Mouse (Mus musculus): ENCODE results near the gene Nemp1. TPM values are rescaled to one million over a fixed set of nuclear protein-coding genes. Genes with fewer than 3 reads are reported as not detected.
"Not testable (repeated sequence)": the region's sequence is repeated elsewhere in the genome, so short reads cannot be mapped to it uniquely, and the experiment has no call there.

The Nemp1 gene
- total RNA-seq, 2 experiments from 2014 or later = 4.0 to 5.5 TPM

DNA sequence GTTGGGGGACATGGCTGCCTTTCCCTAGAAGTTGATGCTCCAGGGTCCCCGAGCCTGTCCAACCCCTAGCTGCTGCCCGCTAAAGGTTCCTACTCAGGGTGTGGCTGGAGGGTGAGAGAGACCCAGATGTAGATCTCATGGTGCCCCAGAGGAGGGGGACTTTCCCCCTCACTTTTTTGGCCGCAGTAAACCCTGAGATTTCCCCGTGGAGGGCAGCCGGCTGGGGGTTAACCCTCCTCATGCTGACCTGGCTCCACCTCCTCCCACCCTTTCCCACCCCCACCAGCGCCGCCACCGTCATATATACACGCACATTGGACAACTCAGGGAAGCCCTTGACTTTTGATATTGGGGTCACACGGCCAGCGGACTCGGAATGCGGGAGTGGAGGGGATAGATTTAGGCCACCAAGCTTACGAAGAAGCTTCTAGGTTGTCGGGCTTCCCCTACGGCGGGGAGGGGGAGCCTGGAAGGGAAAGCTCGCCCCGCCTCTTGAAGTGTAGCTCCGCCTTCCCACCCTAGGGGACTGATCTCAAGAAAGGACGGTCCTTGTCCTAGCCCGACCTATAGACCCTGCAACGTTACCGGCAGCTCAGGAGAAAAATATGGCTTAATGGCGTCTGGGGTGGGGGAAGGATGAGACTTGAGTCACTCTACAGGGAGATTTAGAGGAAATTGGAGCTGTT, 23.0 kb upstream of the Nemp1 start:
- DNase-seq (ENCODE audit: low spot score in 2 of 2) = peak; percentile 40 to 48

DNA sequence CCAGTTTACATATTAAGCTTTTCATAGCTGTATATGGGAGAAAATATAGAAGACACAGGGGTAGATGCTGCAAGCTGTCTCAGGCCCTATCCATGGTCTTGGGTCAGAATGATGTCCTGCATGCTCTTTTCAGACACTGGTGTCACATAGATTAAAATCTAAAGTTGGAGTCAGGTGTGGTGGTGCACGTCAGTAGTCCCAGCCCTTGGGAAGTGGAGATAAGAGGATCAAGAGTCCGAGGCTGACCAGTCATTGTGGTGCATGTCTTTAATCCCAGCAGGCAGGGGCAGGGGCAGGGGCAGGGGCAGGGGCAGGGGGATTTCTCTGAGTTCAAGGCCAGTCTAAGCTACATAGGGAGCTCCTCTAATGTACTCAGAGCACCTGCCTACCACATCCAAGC, 20.9 kb upstream of the Nemp1 start:
- DNase-seq (ENCODE audit: low spot score in 2 of 2) = no peak

DNA sequence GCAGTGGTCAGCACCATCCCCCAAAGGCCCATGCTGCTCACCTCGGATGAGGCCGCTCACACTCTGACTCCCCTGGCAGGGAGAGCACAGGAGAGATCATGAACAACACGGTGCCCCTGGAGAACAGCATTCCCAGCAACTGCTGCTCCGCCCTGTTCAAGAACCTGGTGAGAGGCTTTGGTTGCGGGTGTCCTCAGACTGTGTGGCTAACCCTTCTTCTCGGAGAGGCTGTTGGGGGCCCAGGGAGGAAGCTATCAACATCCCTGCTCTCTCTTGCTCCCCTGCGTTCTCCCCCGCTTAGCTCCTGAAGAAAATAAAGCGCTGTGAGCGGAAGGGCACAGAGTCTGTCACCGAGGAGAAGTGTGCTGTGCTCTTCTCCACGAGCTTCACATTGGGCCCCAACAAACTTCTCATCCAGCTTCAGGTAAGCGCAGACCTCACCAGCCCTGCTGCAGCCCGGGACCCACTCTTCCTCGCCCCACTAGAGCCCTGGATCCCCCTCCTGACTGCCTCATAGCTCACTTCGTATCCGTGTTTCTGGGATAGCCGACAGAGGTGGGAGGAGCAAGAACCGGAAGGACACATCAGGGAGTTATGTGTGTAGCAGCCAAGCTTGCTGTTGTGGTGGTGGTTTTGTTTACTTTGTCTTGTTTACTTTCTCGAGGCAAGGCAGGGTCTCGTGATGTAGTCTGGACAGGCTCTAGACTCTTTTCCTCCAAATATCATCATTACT, 13.6 kb upstream of the Nemp1 start:
- no peak for DNase-seq (ENCODE audit: low spot score in 2 of 2)

DNA sequence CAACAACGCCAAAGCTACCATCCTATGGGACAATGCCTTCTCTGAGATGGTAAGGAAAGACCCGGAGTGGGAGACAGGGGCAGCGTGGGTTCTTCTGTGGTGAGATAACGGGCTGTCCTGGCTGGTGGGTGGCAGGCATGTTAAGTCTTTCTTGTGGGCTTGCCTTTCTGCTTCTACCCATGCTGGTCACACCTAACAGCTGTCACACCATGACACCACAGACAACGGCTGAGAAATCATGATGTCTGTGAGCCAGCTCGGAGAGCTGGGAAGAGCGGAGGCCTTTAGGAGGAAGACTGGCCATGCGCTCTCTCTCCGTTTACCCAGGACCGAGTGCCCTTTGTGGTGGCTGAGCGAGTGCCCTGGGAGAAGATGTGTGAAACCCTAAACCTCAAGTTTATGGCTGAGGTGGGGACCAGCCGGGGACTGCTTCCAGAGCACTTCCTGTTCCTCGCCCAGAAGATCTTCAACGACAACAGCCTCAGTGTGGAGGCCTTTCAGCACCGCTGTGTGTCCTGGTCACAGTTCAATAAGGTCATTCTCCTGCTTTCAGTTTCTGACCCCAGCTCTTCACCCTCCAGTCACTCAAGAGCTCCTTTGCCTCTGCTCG, 11.6 kb upstream of the Nemp1 start:
- DNase-seq (ENCODE audit: low spot score in 2 of 2) = no peak

DNA sequence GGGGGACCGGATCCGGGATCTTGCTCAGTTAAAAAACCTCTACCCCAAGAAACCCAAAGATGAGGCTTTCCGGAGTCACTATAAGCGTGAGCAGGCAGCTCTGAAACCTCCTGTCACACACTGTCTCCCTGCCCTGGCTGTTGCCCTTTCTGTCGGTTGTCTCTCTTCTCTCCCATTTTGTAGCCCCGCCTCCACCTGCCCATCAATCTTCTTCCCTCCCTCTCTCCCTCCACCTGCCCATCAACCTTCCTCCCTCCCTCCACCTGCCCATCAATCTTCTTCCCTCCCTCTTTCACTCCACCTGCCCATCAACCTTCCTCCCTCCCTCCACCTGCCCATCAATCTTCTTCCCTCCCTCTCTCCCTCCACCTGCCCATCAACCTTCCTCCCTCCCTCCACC, 9.1 kb upstream of the Nemp1 start:
- DNase-seq (ENCODE audit: low spot score in 2 of 2) = not testable (repeated sequence)

DNA sequence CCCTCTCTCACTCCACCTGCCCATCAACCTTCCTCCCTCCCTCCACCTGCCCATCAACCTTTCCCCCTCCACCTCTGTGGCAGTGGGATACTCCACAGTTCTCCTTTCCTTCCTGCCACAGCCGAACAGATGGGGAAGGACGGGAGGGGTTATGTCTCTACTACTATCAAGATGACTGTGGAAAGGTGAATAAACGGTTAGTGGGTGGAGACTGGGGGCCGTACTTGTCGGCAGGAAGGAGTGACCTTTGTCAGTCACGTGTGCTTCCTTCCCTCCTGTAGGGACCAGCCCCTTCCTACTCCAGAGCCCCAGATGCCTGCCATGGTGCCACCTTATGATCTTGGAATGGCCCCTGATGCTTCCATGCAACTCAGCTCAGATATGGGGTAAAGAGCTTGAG, 8.6 kb upstream of the Nemp1 start:
- DNase-seq (ENCODE audit: low spot score in 2 of 2) = no peak

DNA sequence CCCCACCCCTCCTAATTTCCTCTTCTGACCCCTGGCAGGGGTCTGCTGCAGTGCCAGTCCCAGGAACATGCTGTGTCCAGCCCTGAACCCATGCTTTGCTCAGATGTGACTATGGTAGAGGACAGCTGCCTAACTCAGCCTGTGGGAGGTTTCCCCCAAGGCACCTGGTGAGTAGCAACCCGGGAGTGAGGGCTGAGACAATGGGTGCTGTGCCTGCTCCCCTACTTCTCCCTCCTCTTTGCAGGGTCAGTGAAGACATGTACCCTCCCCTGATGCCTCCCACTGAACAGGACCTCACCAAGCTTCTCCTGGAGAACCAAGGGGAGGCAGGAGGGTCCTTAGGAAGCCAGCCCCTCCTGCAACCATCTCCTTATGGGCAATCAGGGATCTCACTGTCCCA, 7.2 kb upstream of the Nemp1 start:
- DNase-seq (ENCODE audit: low spot score in 2 of 2) = no peak

DNA sequence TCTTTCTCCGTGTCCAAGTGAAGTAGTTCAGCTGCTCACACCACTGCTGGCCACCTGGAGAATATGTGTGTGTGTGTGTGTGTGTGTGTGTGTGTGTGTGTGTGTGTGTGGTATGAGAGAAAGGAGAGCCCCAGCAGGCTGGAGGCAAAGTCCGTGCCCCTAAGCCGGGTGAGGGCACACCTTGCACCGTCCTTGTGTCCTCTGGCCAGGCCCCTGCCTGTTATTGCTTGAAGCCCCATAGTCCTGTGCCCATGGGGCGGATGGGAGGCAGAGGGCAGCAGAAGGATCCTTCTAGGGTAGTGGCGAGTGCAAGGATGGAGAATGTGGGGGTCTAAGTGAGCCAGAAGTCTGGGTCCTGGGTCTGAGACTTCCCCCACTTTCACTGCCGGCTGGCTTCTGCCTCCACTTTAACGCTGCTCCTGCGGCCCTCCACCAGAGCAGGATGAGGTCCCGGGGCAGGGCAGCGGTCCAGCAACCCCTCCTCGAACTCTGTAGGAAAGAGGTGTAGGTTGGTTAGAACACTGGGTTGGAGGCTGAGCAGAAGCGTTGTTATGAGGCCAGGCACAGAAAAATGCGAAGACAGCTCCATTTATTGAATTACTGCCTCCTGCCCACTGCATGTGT, 5.3 kb upstream of the Nemp1 start:
- DNase-seq (ENCODE audit: low spot score in 2 of 2) = peak in 1 of 2 experiments; percentile 31

DNA sequence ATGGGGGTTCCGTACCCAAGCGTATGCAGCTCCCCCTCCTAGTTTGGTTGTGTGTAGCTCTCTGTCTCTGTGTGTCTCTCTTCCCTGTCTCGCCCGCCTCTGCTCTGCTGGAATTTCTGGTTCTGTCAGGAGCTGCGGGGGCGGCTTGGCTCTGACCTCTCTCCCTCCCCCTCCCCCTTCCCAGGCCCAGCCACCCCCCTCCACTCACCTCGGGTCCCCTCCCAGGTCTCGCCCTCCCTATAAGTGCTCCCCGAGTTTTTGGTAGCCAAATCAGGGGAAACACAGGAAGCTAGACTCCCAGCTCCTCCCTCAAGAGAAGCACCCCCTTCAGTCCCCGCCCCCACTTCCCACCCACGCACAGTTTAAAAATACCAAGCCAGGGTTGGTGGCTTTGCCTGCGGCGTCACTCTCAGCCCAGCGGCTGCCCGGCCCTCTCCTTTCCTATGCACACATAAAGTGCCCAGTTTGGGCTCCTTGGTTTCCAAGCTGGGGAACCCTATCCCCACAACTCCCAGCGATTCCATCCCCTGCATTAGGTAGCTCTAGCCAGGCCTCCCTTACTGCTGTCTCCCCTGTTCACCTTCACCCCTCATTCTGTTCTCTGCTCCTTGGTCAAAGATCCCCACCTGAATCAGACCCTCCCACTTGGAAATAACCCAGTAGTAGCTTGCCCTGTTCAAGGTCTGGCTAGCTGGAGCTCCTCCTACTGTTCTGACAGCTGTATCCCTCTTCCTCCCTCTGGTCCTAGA, 4.6 kb upstream of the Nemp1 start:
- peak; percentile 31 to 48 for DNase-seq (ENCODE audit: low spot score in 2 of 2)

DNA sequence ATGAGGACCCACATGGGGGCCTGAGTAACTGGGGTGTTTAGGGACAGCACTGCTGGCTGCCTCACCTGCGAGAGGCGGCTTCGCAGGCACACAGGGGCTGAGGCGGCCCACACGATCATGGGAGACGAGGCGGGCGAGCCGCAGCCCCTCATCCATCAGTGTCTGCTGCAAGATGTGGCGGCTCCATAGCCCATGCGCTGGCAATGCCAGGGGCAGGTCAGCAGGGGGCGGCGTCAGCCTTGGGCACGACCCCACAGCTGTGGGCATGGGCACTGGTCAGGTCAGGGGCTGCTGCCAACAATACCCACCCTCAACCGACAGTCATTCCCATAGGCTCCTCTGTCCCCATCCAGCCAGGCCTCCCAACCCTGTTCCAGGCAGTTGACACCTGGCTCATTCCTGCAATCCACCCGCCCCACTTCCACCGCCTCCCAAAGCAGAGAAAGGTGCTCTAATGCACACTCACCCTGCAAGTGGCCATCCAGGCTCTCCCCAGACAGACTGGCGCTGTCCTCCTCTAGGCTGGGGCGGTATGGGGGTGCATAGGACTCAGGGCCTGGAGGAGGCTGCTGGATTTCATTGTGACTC, 3.9 kb upstream of the Nemp1 start:
- peak; percentile 37 to 51 for DNase-seq (ENCODE audit: low spot score in 2 of 2)

DNA sequence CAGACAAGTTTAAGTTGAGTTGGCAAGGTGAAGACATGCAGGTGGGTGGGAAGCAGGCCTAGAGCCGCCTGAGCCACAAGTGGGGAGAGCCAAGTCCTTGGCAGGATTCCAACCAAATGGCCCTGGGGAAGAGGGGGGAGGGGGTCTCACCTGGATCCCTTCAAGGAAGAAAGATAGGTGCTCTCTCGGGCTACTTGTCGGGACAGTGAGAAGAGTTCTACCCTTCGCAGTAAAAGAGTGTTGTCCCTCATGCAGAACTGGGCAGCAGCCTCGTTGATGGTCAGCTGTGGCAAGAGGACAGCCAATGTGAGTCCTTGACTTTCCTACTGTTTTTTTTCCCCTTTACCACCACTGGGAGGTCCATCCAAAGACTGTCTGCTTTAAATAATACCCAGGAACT, 3.1 kb upstream of the Nemp1 start:
- no peak for DNase-seq (ENCODE audit: low spot score in 2 of 2)

DNA sequence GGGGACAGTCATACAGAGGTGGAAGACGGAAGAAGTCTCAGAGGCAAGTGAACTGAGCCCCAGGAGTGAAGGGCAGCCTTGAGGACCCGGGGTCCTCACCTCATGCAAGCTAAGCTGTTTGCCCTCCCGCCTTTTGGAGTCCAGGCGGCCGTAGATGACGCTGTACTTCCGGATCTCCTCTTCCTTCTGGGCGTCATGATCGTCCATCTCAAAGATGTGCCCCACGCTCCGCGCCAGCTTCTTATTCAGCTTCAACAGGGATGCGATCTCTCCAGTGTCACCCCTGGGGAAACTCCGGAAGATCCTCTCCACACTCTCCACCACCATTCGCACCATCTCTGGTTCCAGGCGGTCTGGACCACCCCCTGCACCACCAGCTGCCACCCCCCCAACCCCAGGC, 2.5 kb upstream of the Nemp1 start:
- no peak for DNase-seq (ENCODE audit: low spot score in 2 of 2)

DNA sequence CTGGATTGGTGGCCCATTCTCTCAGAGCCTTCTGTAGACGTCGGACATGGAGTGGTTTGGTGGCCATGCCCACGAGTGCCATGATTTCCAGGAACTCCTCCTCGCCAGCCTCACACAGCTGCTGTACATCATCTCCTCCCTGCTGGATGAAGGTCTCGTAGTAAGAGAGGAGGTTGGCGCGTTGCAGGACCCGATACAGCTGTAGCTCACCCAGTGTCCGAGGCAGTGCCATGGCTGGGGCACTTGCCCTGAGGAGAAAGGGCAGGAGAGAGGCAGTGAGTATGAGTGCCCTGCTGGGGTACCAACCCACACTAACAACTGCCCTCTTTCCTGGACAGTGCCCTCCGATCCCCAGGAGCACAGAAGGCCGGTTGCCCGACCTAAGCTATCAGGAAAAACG, 1.8 kb upstream of the Nemp1 start:
- DNase-seq (ENCODE audit: low spot score in 2 of 2) = no peak

DNA sequence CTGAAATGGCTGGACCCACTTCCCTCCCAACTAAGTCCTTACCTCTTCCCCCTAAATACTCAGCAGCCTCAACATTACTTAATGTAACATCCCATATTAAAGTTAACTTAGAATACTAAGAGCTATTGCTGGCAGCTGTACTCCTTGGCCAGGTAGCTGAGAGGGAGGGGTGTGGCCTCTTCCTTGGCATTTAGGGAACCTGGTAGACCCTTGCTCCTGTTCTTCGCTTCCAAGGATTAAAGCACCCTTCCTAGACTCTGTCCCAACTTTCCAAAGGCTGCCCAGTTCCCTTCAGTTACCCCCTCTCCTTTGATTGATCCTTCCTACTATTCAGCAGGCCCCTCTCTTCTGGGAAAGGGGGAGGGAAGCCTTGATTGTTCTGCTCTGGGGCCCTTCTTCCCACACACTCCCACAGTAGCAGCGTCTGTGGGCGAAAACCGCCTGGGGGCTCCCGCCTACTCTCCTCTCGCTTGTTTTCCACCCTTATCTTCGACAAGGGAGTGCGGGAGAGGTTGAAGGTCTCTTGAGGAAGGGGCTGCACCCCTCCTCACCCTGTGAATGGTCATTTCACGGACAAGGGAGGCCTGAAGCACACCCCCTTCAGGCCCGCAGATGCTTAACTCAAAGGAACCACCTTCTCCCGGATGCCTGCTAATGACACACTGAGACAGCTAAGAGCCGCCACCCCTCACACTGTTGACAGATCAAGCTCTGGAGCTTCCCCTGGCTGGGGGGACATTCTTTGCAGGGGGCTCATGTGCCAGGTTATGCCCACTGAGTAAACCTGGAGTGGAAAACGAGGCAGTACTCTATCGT, 1.1 kb upstream of the Nemp1 start:
- DNase-seq (ENCODE audit: low spot score in 2 of 2) = peak in 1 of 2 experiments; percentile 16

DNA sequence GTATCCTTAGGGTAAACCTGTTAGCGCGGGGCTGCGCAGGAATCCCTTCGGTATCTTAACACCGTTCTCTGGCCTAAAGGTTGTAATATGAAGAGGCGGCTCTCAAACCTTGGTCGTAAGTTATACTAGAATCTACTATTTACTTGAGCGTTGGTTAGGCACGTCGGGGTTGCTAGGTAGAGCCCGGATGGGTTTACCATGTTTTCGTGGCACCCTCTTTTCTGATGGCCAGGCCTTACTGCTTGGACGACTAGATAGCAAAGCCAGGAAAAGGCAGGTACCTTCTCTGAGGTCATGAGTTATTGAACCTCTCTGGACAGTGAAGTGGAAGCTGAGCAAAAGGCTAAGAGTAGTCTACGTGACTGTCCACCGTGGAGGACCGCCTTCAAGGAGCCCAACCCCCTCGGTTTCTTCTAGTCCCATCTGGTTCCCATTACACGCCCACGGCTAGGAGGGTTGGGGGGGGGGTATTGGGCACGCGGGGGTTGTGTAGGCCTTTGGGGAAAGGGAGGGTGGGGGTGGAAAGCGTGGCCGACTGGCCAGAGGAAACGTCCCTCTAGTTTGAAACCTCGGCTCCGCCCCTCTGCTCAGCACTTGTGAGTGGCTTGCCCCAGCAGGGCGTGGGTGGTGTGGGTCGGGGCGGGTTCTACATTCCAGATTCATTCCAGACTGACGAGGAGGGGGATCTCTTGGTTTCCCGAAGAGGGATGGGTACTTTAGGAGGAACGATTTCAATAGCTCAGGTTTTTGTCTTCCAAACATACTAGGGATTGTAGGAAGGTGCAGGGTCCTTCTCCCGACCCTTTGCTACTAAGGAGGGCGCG, 780 bp downstream of the Nemp1 start:
- DNase-seq (ENCODE audit: low spot score in 2 of 2) = peak; percentile 65 to 68

DNA sequence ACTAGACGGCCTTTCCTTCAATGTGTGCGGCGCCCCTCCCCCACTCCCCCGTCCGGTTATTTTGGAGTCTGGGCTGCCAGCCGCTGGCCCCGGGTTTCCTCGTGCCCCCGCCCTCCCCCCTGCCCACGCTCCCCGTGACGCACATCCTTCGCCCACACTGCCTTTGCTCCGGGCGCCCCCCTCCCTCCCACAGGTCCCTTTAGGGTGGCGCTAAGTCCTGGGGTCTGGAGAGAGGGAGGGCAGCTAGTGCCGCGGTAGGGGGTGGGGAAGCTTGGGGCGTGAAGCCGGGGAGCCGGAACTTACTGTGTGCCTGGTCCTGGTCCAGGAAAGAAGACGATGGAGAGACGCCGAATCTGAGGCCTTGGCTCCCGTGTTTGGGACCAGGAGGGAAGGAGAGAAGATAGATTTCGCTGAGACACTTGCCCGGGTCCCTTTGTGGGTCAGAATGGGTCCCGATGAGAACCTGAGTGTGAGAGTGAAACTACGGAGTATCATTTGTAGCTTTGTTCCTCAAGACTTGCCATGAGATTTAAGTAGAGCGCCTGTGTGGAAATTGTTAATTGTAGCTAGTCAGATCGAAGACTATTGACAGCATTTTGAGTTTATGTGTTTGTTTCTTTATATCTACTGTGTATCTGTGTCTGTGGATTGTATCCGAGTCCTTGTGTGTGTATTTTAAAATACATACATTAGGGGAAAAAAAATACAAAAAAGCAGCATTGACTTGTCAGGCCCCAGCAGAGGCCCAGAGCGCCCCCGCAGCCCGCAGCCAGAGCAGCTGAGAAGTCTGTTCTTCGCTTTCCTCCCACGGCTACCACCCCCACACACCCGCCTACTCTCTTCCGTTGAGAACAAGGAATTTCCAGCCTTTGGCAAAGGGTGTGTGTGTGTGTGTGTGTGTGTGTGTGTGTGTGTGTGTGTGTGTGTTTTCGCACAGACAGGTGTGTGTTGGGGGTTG, 1.7 kb downstream of the Nemp1 start, which contains the start of gene Nab2:
Gene Nab2, minus strand, starts transcription at position 476 of the 958 bp plus-strand sequence.
- peak; percentile 60 to 66 for DNase-seq (ENCODE audit: low spot score in 2 of 2)

DNA sequence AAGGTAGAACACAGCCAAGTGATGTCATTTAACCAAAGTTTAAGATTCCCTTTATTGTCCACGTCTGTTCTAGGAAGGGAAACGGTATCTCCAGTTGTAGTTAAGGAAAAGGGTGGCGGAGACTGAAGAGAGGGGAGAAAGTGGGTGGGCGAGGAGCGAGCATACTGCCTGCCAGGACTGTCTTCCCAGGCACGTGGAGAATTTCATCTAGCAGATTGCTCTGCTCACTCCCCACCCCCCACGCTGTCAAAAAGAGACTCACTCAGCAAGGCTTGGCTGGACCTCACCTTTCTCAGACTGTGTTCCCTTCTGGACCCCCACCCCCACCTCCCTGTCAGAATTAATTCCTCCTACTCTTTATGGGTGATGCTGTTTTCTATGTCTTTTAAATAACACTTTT, 2.5 kb downstream of the Nemp1 start:
- peak; percentile 42 to 54 for DNase-seq (ENCODE audit: low spot score in 2 of 2)

DNA sequence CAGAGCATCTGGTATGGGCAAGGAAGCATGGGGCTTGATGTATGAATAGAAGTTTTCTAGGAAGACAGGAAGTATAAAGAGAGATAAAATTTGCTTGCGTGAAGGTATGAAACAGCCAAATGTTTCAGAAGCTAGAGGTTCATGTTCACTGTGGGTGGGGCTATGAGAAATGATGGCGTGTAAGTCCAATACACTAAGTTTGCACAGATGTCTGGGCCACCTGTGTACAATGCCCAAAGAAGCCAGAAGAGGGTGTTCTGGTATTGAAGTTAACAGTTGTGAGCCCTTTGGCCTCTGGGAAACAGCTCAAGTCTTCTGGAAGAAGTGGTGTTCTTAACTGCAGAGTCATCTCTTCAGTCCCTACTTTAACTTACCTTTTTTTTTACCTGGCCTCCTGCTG, 3.5 kb downstream of the Nemp1 start:
- DNase-seq (ENCODE audit: low spot score in 2 of 2) = no peak

Data from layer of hippocampus, postnatal 10 days (tissue).